Mouse (Mus musculus): ENCODE measurements at regions not wholly inside any gene's neighbourhood (a gene's known extent, or its start where the extent isn't known, plus 50 kb on each side); places are given as distances from the start of the nearest gene placed in this dataset.
"Not testable (repeated sequence)": the region's sequence is repeated elsewhere in the genome, so short reads cannot be mapped to it uniquely, and the experiment has no call there.

- Histone ChIP-seq H3K4me1 (ENCODE audit: control insufficient read depth, insufficient read depth, low read length) (no peaks in the 10 kb centered on the region), H3K4me3 (replicated peaks; ENCODE audit: control insufficient read depth, low read depth, low read length) (no peak overlapping the region), H3K27ac (ENCODE audit: control insufficient read depth, insufficient read depth, low read depth, low read length, poor library complexity) (no peak overlapping the region)
- no peak for TF ChIP-seq POLR2A (IDR thresholded peaks at IDR 0.05; ENCODE audit: borderline replicate concordance, control insufficient read depth, low read depth, low read length)
- no peak for TF ChIP-seq CTCF (IDR thresholded peaks at IDR 0.05; ENCODE audit: control insufficient read depth, insufficient read depth, low read length)
- WGBS: 90% methylated on average over 6 of the region's 6 CpGs
These were observed 263.7 kb upstream of the Ubash3b start for GRCm38 (mm10) chr9:41425225-41425624.

DNA sequence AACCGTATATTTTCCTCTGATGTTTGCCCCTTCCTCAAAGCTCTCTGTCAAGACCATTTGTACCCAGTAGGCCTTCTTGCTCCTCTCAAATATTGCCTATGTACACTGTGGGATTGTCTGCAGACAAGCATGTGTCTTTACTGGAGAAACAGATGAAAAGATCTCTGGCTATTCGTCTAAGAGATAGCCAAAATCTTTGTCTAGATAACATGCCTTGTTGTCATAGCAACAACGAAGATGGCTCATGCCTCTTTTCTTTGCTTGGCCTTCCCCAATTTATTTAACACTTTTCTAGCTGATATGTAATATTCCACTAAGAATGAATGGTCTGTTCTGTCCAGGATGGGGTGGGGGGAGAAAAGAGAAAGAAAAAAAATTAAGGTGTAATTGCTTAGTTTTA is 252.3 kb upstream of the Ubash3b start:
- H3K4me1 ChIP-seq (ENCODE audit: control insufficient read depth, insufficient read depth, low read length): no peaks in the 10 kb centered on the region
- no peak overlapping the region for H3K4me3 ChIP-seq (replicated peaks; ENCODE audit: control insufficient read depth, low read depth, low read length)
- TF ChIP-seq POLR2A (IDR thresholded peaks at IDR 0.05; ENCODE audit: borderline replicate concordance, control insufficient read depth, low read depth, low read length) (no peak), CTCF (IDR thresholded peaks at IDR 0.05; ENCODE audit: control insufficient read depth, insufficient read depth, low read length) (no peak)
- WGBS: 71% methylated on average over 3 of the region's 3 CpGs
- no peak overlapping the region for H3K27ac ChIP-seq (ENCODE audit: control insufficient read depth, insufficient read depth, low read depth, low read length, poor library complexity)

DNA sequence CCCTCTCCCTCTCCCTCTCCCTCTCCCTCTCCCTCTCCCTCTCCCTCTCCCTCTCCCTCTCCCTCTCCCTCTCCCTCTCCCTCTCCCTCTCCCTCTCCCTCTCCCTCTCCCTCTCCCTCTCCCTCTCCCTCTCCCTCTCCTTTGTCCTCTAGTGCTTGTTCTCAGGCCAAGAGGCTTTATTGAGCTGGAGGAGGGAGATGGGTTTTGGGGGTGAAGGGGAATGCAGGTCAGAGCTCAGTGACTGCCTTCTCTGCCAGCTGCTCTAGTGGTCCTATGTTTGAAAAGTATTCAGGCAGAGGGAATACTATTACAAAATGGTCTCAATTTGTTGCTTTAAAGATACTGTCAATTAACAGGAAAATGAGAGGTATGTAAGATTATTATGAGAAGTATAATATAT is 251.6 kb upstream of the Ubash3b start:
- H3K27ac ChIP-seq (ENCODE audit: control insufficient read depth, insufficient read depth, low read depth, low read length, poor library complexity); H3K4me3 ChIP-seq (replicated peaks; ENCODE audit: control insufficient read depth, low read depth, low read length); H3K4me1 ChIP-seq (ENCODE audit: control insufficient read depth, insufficient read depth, low read length): not testable (repeated sequence)

DNA sequence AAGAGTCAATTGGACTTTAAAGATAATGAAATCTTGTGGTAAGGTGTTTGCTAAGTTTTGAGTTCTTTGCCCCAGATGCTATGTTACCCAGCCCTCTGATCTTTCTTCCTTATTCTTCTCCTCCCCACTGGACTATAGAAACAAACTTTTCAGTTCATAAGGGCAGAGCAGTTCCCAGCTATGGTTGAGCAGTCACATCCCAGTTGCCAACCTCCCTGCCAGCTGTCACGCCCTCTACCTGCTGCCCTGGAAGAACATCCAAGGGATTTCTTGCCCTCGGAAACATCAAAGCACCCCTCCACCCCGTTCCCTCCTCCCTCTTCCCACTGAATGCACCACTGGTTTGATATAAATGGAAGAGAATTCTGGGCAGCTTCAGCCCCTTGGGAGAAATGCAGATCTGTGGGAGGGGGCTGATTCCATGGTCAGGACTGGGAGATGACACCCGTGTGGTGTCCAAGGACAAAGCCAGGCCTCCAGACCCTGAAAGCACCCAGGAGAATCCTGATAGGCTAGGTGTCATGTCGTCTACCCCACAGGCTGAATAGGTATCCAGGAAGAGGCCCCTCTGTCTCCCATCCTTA is 250.8 kb upstream of the Ubash3b start:
- H3K4me3 ChIP-seq (replicated peaks; ENCODE audit: control insufficient read depth, low read depth, low read length): no peak overlapping the region
- WGBS: 58% methylated on average over 5 of the region's 5 CpGs

DNA sequence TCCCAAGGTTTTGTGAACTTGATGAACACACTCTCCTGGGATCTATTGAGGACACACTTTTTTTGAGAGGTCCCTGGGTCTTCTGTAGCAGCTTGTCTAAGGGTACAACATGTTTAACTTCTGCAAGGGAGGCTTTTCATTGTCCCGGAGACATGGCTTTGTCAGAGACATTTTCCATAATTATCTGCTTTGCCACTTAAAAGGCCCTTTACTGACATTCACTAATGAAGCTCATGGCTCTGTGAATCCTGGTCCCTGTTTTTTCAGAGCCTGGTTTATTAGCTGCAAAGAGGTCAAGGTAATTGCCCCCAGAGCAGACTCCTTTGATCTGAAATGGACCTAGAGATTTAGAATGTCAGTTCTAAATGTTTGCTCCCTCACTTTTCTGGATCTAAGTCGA is 246.8 kb upstream of the Ubash3b start:
- WGBS: 35% methylated on average over 2 of the region's 2 CpGs

More for the DNA sequence above, 250.8 kb upstream of the Ubash3b start:
- H3K27ac ChIP-seq (ENCODE audit: control insufficient read depth, insufficient read depth, low read depth, low read length, poor library complexity): no peak overlapping the region
- TF ChIP-seq POLR2A (IDR thresholded peaks at IDR 0.05; ENCODE audit: borderline replicate concordance, control insufficient read depth, low read depth, low read length): no peak
- TF ChIP-seq CTCF (IDR thresholded peaks at IDR 0.05; ENCODE audit: control insufficient read depth, insufficient read depth, low read length): no peak
- H3K4me1 ChIP-seq (ENCODE audit: control insufficient read depth, insufficient read depth, low read length): no peaks in the 10 kb centered on the region

GRCm38 (mm10) chr9:41407078-41407477 is 245.6 kb upstream of the Ubash3b start:
- no peak for TF ChIP-seq POLR2A (IDR thresholded peaks at IDR 0.05; ENCODE audit: borderline replicate concordance, control insufficient read depth, low read depth, low read length)
- no peak for TF ChIP-seq CTCF (IDR thresholded peaks at IDR 0.05; ENCODE audit: control insufficient read depth, insufficient read depth, low read length)
- no peak overlapping the region for H3K27ac ChIP-seq (ENCODE audit: control insufficient read depth, insufficient read depth, low read depth, low read length, poor library complexity)
- H3K4me1 ChIP-seq (ENCODE audit: control insufficient read depth, insufficient read depth, low read length): no peaks in the 10 kb centered on the region
- H3K4me3 ChIP-seq (replicated peaks; ENCODE audit: control insufficient read depth, low read depth, low read length): no peak overlapping the region
- WGBS: 62% methylated on average over 2 of the region's 2 CpGs

More for the DNA sequence above, 246.8 kb upstream of the Ubash3b start:
- TF ChIP-seq CTCF (IDR thresholded peaks at IDR 0.05; ENCODE audit: control insufficient read depth, insufficient read depth, low read length) (no peak), POLR2A (IDR thresholded peaks at IDR 0.05; ENCODE audit: borderline replicate concordance, control insufficient read depth, low read depth, low read length) (no peak)
- Histone ChIP-seq H3K4me1 (ENCODE audit: control insufficient read depth, insufficient read depth, low read length) (no peaks in the 10 kb centered on the region), H3K27ac (ENCODE audit: control insufficient read depth, insufficient read depth, low read depth, low read length, poor library complexity) (no peak overlapping the region), H3K4me3 (replicated peaks; ENCODE audit: control insufficient read depth, low read depth, low read length) (no peak overlapping the region)

DNA sequence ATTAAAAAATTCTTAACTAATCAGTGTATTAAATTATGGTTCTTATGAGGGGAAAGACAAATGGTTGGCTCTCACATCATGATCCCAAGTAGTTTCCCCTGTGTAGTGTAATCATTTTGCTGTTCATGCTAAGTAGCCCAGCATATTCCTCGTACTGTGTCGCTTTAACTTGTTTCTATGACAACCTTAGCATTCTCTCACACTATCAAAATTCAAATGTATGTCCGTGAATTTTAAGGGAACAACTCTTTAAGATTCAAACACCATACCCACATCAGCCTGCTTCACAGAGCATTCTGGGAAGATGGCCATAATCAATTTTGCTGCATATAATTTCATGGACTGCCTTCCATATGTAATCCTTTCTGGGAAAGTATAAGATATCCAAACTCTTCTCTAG is 241.4 kb upstream of the Ubash3b start:
- H3K4me3 ChIP-seq (replicated peaks; ENCODE audit: control insufficient read depth, low read depth, low read length): no peak overlapping the region
- no peak overlapping the region for H3K27ac ChIP-seq (ENCODE audit: control insufficient read depth, insufficient read depth, low read depth, low read length, poor library complexity)
- 76% methylated on average over 3 of the region's 3 CpGs for WGBS
- H3K4me1 ChIP-seq (ENCODE audit: control insufficient read depth, insufficient read depth, low read length): no peaks in the 10 kb centered on the region
- TF ChIP-seq CTCF (IDR thresholded peaks at IDR 0.05; ENCODE audit: control insufficient read depth, insufficient read depth, low read length) (no peak), POLR2A (IDR thresholded peaks at IDR 0.05; ENCODE audit: borderline replicate concordance, control insufficient read depth, low read depth, low read length) (no peak)

DNA sequence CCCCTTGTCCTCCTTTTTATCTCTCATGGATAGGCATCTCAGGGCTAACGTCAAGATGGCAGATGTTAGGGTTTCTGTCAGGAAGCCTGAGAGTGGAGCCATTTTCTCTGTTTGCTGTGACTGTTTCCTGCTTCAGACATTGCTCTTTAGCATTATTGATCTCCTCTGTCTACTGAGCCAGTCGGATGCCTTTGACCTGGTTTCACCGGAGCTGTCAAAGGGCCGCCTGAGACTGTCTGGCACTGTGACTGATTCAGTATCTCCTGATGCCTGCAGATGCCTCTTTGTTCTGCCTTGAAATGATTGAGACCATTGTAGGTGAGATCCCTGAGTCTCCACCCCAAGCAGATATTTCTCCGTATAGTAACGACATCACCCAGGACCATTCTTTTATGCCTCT is 239.5 kb upstream of the Ubash3b start:
- WGBS: 83% methylated on average over 6 of the region's 6 CpGs
- TF ChIP-seq CTCF (IDR thresholded peaks at IDR 0.05; ENCODE audit: control insufficient read depth, insufficient read depth, low read length) (no peak), POLR2A (IDR thresholded peaks at IDR 0.05; ENCODE audit: borderline replicate concordance, control insufficient read depth, low read depth, low read length) (no peak)

DNA sequence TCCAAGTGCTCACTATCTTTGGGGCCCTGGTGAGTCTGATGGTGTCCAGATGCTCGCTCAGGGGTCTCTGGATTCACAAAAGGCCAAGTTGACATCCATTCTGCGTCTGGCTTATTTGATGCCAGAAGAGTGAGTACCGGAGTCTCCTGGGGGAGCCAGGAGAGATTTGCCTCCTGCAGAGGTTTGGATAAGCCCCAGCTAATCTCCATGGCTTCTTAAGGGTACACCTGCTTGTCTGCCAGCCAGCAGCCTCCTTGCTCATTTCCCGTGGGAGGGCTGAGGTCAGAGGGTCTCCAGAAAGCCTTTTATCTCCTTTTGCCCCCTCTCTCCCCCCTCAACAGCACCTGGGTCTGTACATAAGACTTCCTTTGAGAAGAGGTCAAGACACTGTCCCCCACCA is 234.0 kb upstream of the Ubash3b start:
- Histone ChIP-seq H3K4me3 (replicated peaks; ENCODE audit: control insufficient read depth, low read depth, low read length) (no peak overlapping the region), H3K4me1 (ENCODE audit: control insufficient read depth, insufficient read depth, low read length) (no peaks in the 10 kb centered on the region), H3K27ac (ENCODE audit: control insufficient read depth, insufficient read depth, low read depth, low read length, poor library complexity) (no peak overlapping the region)
- WGBS: 65% methylated on average over 4 of the region's 4 CpGs
- no peak for TF ChIP-seq CTCF (IDR thresholded peaks at IDR 0.05; ENCODE audit: control insufficient read depth, insufficient read depth, low read length)
- no peak for TF ChIP-seq POLR2A (IDR thresholded peaks at IDR 0.05; ENCODE audit: borderline replicate concordance, control insufficient read depth, low read depth, low read length)

More for the DNA sequence above, 239.5 kb upstream of the Ubash3b start:
- H3K4me3 ChIP-seq (replicated peaks; ENCODE audit: control insufficient read depth, low read depth, low read length): no peak overlapping the region
- H3K4me1 ChIP-seq (ENCODE audit: control insufficient read depth, insufficient read depth, low read length): no peaks in the 10 kb centered on the region
- no peak overlapping the region for H3K27ac ChIP-seq (ENCODE audit: control insufficient read depth, insufficient read depth, low read depth, low read length, poor library complexity)
